Mouse (Mus musculus) ovary, adult 18-20 months (tissue): ENCODE results near the gene Psma7.

ENCODE experiments used
- DNase-seq: peaks from one replicate; pipeline ENCODE4 v3.0.0; 2022; ENCODE audit warnings: low spot score, mixed read lengths

Gene Psma7

GRCm38 (mm10) chr2:180042256-180042857 lies at the start of gene Psma7, which contains the start of gene Ss18l1:
Gene Psma7, minus strand, starts transcription at chr2:180042433.
Gene Ss18l1, plus strand, starts transcription at chr2:180042509.
- peak; percentile 77 for DNase-seq

- no peak for DNase-seq
Observed at GRCm38 (mm10) chr2:180090285-180090684, 48.1 kb upstream of the Psma7 start.

GRCm38 (mm10) chr2:180087472-180087871 lies 45.2 kb upstream of the Psma7 start:
- DNase-seq: no peak

- DNase-seq: no peak
Observed at GRCm38 (mm10) chr2:180086637-180087027, 44.4 kb upstream of the Psma7 start.

GRCm38 (mm10) chr2:180085926-180086636 lies 43.8 kb upstream of the Psma7 start:
- DNase-seq: no peak

GRCm38 (mm10) chr2:180084565-180084964 lies 42.3 kb upstream of the Psma7 start:
- no peak for DNase-seq

- no peak for DNase-seq
Observed at GRCm38 (mm10) chr2:180083063-180083462, 40.8 kb upstream of the Psma7 start.

- DNase-seq: no peak
Observed at GRCm38 (mm10) chr2:180080680-180081079, 38.4 kb upstream of the Psma7 start.

- no peak for DNase-seq
Observed at GRCm38 (mm10) chr2:180077622-180078021, 35.4 kb upstream of the Psma7 start.

- DNase-seq: no peak
Observed at GRCm38 (mm10) chr2:180072886-180073285, 30.7 kb upstream of the Psma7 start.

- DNase-seq: no peak
Observed at GRCm38 (mm10) chr2:180071671-180072070, 29.4 kb upstream of the Psma7 start.

GRCm38 (mm10) chr2:180070481-180071453 lies 28.5 kb upstream of the Psma7 start, which contains the start of gene Mtg2:
Gene Mtg2, plus strand, starts transcription at chr2:180070588.
- DNase-seq: peak; percentile 89

- no peak for DNase-seq
Observed at GRCm38 (mm10) chr2:180069770-180070480, 27.7 kb upstream of the Psma7 start.

- no peak for DNase-seq
Observed at GRCm38 (mm10) chr2:180063338-180064131, 21.3 kb upstream of the Psma7 start.

- DNase-seq: no peak
Observed at GRCm38 (mm10) chr2:180053001-180053400, 10.8 kb upstream of the Psma7 start.

- DNase-seq: no peak
Observed at GRCm38 (mm10) chr2:180051986-180052733, 9.9 kb upstream of the Psma7 start.

GRCm38 (mm10) chr2:180050986-180051385 lies 8.8 kb upstream of the Psma7 start:
- peak; percentile 37 for DNase-seq

- DNase-seq: no peak
Observed at GRCm38 (mm10) chr2:180047980-180048635, 5.9 kb upstream of the Psma7 start.

- DNase-seq: no peak
Observed at GRCm38 (mm10) chr2:180047580-180047979, 5.3 kb upstream of the Psma7 start.

GRCm38 (mm10) chr2:180045283-180045682 lies 3.0 kb upstream of the Psma7 start:
- no peak for DNase-seq
